Mouse (Mus musculus): ENCODE measurements around the gene C8g. TPM values are rescaled to one million over a fixed set of nuclear protein-coding genes. Genes with fewer than 3 reads are reported as not detected.

The C8g gene
- polyA plus RNA-seq, 1 experiment from 2014 or later = 5.9 TPM

- Histone ChIP-seq H3K4me3 (ENCODE audit: low read depth, low read length) (no peak overlapping the region), H3K9me3 (replicated peaks; ENCODE audit: control insufficient read depth, low read length, poor library complexity, severe bottlenecking) (no peaks in the 10 kb centered on the region), H3K27me3 (ENCODE audit: control insufficient read depth, insufficient read depth, low read depth, low read length) (no peaks in the 10 kb centered on the region), H3K4me1 (ENCODE audit: control insufficient read depth, insufficient read depth, low read length) (peaks cover 10% of the 10 kb centered on the region), H3K36me3 (ENCODE audit: control insufficient read depth, insufficient read depth, low read length) (peaks cover 23% of the 10 kb centered on the region), H3K4me2 (ENCODE audit: low read length) (no peak overlapping the region), H3K27ac (ENCODE audit: low read length) (no peak overlapping the region), H3K9ac (ENCODE audit: low read depth, low read length) (no peak overlapping the region)
- no peak for ATAC-seq
- 93% methylated on average over 19 of the region's 19 CpGs for WGBS
These were observed 3.0 kb upstream of the C8g start for GRCm38 (mm10) chr2:25504538-25504937.

GRCm38 (mm10) chr2:25502726-25503125, 1.2 kb upstream of the C8g start:
- Histone ChIP-seq H3K27ac (ENCODE audit: low read length) (no peak overlapping the region), H3K36me3 (ENCODE audit: control insufficient read depth, insufficient read depth, low read length) (peaks cover 23% of the 10 kb centered on the region), H3K9me3 (replicated peaks; ENCODE audit: control insufficient read depth, low read length, poor library complexity, severe bottlenecking) (no peaks in the 10 kb centered on the region), H3K4me3 (ENCODE audit: low read depth, low read length) (no peak overlapping the region), H3K27me3 (ENCODE audit: control insufficient read depth, insufficient read depth, low read depth, low read length) (no peaks in the 10 kb centered on the region), H3K9ac (ENCODE audit: low read depth, low read length) (no peak overlapping the region), H3K4me1 (ENCODE audit: control insufficient read depth, insufficient read depth, low read length) (peaks cover 10% of the 10 kb centered on the region), H3K4me2 (ENCODE audit: low read length) (no peak overlapping the region)
- WGBS = 80% methylated on average over 3 of the region's 3 CpGs
- no peak for ATAC-seq

- 1% methylated on average over 35 of the region's 44 CpGs for WGBS
- peak within 1 kb of the TSS; percentile 70 for H3K4me3 ChIP-seq (ENCODE audit: low read depth, low read length)
- H3K4me2 ChIP-seq (ENCODE audit: low read length) = peak within 1 kb of the TSS; percentile 79
- H3K9ac ChIP-seq (ENCODE audit: low read depth, low read length) = peak within 1 kb of the TSS; percentile 87
- no peaks in the 10 kb centered on the region for H3K9me3 ChIP-seq (replicated peaks; ENCODE audit: control insufficient read depth, low read length, poor library complexity, severe bottlenecking)
- peak within 1 kb of the TSS; percentile 87 for H3K27ac ChIP-seq (ENCODE audit: low read length)
- peaks cover 20% of the 10 kb centered on the region for H3K36me3 ChIP-seq (ENCODE audit: control insufficient read depth, insufficient read depth, low read length)
- ATAC-seq = peak; percentile 87
- no peaks in the 10 kb centered on the region for H3K27me3 ChIP-seq (ENCODE audit: control insufficient read depth, insufficient read depth, low read depth, low read length)
- H3K4me1 ChIP-seq (ENCODE audit: control insufficient read depth, insufficient read depth, low read length) = peaks cover 10% of the 10 kb centered on the region
These were observed 728 bp downstream of the C8g start, which contains the start of gene Fbxw5 for GRCm38 (mm10) chr2:25500576-25501405. Gene Fbxw5, plus strand, starts transcription at chr2:25500750.

- 73% methylated on average over 6 of the region's 6 CpGs for WGBS
- no peaks in the 10 kb centered on the region for H3K9me3 ChIP-seq (replicated peaks; ENCODE audit: control insufficient read depth, low read length, poor library complexity, severe bottlenecking)
- no peaks in the 10 kb centered on the region for H3K27me3 ChIP-seq (ENCODE audit: control insufficient read depth, insufficient read depth, low read depth, low read length)
- H3K4me3 ChIP-seq (ENCODE audit: low read depth, low read length) = peak overlapping the region; percentile 70
- H3K36me3 ChIP-seq (ENCODE audit: control insufficient read depth, insufficient read depth, low read length) = peaks cover 17% of the 10 kb centered on the region
- peaks cover 10% of the 10 kb centered on the region for H3K4me1 ChIP-seq (ENCODE audit: control insufficient read depth, insufficient read depth, low read length)
- H3K4me2 ChIP-seq (ENCODE audit: low read length) = peak overlapping the region; percentile 61
- H3K27ac ChIP-seq (ENCODE audit: low read length) = no peak overlapping the region
- H3K9ac ChIP-seq (ENCODE audit: low read depth, low read length) = peak overlapping the region; percentile 51; the same call in 1 of the 2 replicates
- peak; percentile 40 for ATAC-seq
These were observed 1.4 kb downstream of the C8g start for GRCm38 (mm10) chr2:25500071-25500575.

- no peak overlapping the region for H3K4me3 ChIP-seq (ENCODE audit: low read depth, low read length)
- 75% methylated on average over 15 of the region's 15 CpGs for WGBS
- peaks cover 10% of the 10 kb centered on the region for H3K4me1 ChIP-seq (ENCODE audit: control insufficient read depth, insufficient read depth, low read length)
- H3K9ac ChIP-seq (ENCODE audit: low read depth, low read length) = no peak overlapping the region
- no peak for ATAC-seq
- no peaks in the 10 kb centered on the region for H3K9me3 ChIP-seq (replicated peaks; ENCODE audit: control insufficient read depth, low read length, poor library complexity, severe bottlenecking)
- peaks cover 6% of the 10 kb centered on the region; the same call in 1 of the 2 replicates for H3K36me3 ChIP-seq (ENCODE audit: control insufficient read depth, insufficient read depth, low read length)
- no peak overlapping the region for H3K27ac ChIP-seq (ENCODE audit: low read length)
- no peak overlapping the region for H3K4me2 ChIP-seq (ENCODE audit: low read length)
- H3K27me3 ChIP-seq (ENCODE audit: control insufficient read depth, insufficient read depth, low read depth, low read length) = no peaks in the 10 kb centered on the region
These were observed 2.7 kb downstream of the C8g start for GRCm38 (mm10) chr2:25498622-25499478.

- H3K27ac ChIP-seq (ENCODE audit: low read length) = no peak overlapping the region
- no peak for ATAC-seq
These were observed 3.5 kb downstream of the C8g start for GRCm38 (mm10) chr2:25497846-25498575.

GRCm38 (mm10) chr2:25496462-25496861, 5.1 kb downstream of the C8g start:
- Histone ChIP-seq H3K27ac (ENCODE audit: low read length) (no peak overlapping the region), H3K4me2 (ENCODE audit: low read length) (no peak overlapping the region), H3K4me3 (ENCODE audit: low read depth, low read length) (no peak overlapping the region), H3K27me3 (ENCODE audit: control insufficient read depth, insufficient read depth, low read depth, low read length) (no peaks in the 10 kb centered on the region), H3K9me3 (replicated peaks; ENCODE audit: control insufficient read depth, low read length, poor library complexity, severe bottlenecking) (no peaks in the 10 kb centered on the region), H3K9ac (ENCODE audit: low read depth, low read length) (no peak overlapping the region), H3K36me3 (ENCODE audit: control insufficient read depth, insufficient read depth, low read length) (no peaks in the 10 kb centered on the region), H3K4me1 (ENCODE audit: control insufficient read depth, insufficient read depth, low read length) (peaks cover 1% of the 10 kb centered on the region)
- WGBS = 47% methylated on average over 4 of the region's 4 CpGs
- no peak for ATAC-seq

More at GRCm38 (mm10) chr2:25497846-25498575, 3.5 kb downstream of the C8g start:
- H3K4me1 ChIP-seq (ENCODE audit: control insufficient read depth, insufficient read depth, low read length) = peaks cover 10% of the 10 kb centered on the region
- peak overlapping the region; percentile 10; the same call in 1 of the 2 replicates for H3K9ac ChIP-seq (ENCODE audit: low read depth, low read length)
- no peaks in the 10 kb centered on the region for H3K9me3 ChIP-seq (replicated peaks; ENCODE audit: control insufficient read depth, low read length, poor library complexity, severe bottlenecking)
- no peak overlapping the region for H3K4me2 ChIP-seq (ENCODE audit: low read length)
- H3K36me3 ChIP-seq (ENCODE audit: control insufficient read depth, insufficient read depth, low read length) = no peaks in the 10 kb centered on the region
- 67% methylated on average over 6 of the region's 6 CpGs for WGBS
- no peak overlapping the region for H3K4me3 ChIP-seq (ENCODE audit: low read depth, low read length)
- no peaks in the 10 kb centered on the region for H3K27me3 ChIP-seq (ENCODE audit: control insufficient read depth, insufficient read depth, low read depth, low read length)

- no peak within 1 kb of the TSS for H3K4me3 ChIP-seq (ENCODE audit: low read depth, low read length)
- no peak within 1 kb of the TSS for H3K9ac ChIP-seq (ENCODE audit: low read depth, low read length)
- H3K4me1 ChIP-seq (ENCODE audit: control insufficient read depth, insufficient read depth, low read length) = no peaks in the 10 kb centered on the region
- no peaks in the 10 kb centered on the region for H3K27me3 ChIP-seq (ENCODE audit: control insufficient read depth, insufficient read depth, low read depth, low read length)
- H3K27ac ChIP-seq (ENCODE audit: low read length) = no peak within 1 kb of the TSS
- H3K36me3 ChIP-seq (ENCODE audit: control insufficient read depth, insufficient read depth, low read length) = no peaks in the 10 kb centered on the region
- no peak for ATAC-seq
- H3K4me2 ChIP-seq (ENCODE audit: low read length) = no peak within 1 kb of the TSS
- H3K9me3 ChIP-seq (replicated peaks; ENCODE audit: control insufficient read depth, low read length, poor library complexity, severe bottlenecking) = no peaks in the 10 kb centered on the region
- WGBS = 92% methylated on average over 5 of the region's 5 CpGs
These were observed 8.0 kb downstream of the C8g start, which contains the start of gene Lcn12 for GRCm38 (mm10) chr2:25493476-25493961. Gene Lcn12, minus strand, starts transcription at chr2:25493911.

Data from midbrain, embryonic 16.5 days (tissue).